Mouse (Mus musculus) WW6 (cell line): Measurements from ENCODE around the gene Cyp2c23.

ENCODE experiments used
- DNase-seq: peaks from one replicate; pipeline ENCODE4 v3.0.0-alpha.2; 2013; ENCODE audit warnings: low read depth, low spot score

Cyp2c23 gene

DNA sequence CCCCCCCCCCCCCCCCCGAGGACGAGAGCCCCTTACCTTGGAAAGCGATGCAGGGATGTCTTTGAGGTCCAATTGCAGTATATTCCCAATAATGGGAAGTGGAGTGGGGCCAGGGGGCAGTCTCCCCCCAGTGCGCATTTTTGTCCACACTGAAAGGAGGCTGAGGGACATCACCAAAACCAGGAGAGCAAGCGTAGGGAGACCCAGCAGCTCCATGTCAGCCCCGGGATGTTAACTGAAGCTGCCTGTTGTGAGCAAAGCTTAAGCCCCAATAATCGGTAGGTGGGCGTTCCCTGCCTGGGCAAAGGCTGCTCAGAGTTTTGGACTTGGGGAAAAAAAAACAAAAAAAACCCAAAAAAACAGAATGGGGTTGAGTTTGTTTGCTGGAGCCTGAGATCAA lies at the start of gene Cyp2c23:
TSS of gene Cyp2c23 (minus strand) at position 237 of the 400 bp plus-strand sequence.
- DNase-seq: no peak

DNA sequence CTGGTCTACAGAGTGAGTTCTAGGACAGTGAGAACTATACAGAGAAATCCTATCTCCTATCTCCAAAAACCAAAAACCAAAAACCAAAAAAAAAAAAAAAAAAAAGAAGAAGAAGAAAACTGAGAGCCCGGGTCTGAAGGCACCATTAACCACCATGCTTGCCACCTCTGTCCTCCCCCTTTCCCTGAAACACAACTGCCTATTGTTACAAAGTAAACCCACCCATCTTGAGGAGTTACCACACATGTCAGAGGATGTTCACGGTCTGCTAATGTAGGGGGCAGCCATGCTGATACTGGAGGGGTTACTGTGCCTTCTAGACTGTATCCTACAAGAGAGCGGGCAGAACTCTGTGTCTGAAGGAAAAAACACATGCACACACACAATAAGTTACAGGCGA lies 48.0 kb upstream of the Cyp2c23 start:
- DNase-seq: no peak

DNA sequence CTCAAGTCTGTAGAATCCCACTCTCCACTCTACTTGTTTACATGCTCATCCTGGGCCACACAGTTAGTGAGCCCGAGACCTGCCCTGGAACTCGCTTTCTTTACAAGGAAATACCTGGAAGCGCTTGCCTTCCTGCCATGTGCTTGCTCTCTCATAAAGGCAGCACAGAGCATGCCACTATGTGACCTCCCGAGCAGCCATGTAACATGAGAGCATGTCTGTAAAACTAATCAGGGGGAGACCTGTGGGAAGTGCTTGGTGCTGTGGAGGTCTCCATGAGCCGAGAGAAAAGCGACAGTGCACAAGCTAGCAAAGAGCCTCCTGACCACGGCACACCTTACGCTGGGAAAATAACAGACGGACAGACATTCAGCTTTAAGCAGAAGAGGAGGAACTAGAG lies 47.4 kb upstream of the Cyp2c23 start:
- DNase-seq: no peak

DNA sequence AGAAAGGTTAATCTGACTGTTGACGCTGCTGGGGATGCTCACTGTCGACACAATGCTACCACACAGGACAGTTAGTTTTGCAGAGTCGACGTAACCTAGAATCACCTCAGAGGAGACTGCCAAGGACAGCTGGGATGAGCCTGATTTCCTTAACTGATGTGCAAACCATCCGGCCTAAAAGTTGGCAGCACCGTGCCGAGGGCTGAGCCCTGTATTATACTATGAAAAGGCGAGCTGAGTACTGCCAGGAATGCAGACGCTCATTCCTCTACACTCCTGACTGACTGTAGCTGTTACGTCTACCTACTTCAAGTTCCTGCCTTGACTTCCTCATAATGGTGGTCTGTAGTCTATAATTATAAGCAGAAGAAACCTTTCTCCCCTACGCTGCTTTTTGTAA lies 46.0 kb upstream of the Cyp2c23 start:
- no peak for DNase-seq

DNA sequence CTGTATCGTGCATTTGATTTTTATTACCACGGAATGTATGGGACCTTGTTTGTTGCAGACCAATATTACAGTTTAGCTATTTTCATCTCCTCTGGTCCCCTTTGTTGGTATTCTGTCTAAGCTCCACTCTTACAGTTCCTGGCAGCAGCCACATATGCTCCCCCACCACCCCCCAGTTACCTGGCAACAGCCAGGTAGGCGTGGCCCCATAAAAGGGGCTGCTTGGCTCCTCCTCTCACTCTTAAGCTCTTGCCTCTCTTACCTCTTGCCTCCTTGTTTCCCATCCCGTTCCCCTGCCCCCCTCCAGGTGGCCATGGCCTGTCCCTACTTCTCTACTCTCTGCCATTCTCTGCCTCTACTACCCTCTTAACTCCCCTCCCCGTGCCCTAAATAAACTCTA lies 42.2 kb upstream of the Cyp2c23 start:
- no peak for DNase-seq

DNA sequence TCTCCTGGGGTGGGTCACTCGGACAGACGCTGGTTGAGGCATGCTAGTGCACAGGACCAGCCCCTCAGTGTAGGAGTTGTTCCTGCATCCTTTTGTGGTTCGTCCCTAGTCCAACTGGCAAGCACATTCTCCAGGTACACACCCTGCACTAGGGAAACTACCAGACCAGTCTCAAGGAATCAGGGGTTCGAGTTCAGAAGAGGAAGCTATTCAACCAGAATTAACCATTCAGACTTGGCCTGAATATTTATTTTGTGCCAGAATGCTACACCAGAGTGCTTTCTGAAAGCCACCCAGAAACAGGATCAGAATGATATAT lies 40.9 kb upstream of the Cyp2c23 start:
- DNase-seq: no peak

DNA sequence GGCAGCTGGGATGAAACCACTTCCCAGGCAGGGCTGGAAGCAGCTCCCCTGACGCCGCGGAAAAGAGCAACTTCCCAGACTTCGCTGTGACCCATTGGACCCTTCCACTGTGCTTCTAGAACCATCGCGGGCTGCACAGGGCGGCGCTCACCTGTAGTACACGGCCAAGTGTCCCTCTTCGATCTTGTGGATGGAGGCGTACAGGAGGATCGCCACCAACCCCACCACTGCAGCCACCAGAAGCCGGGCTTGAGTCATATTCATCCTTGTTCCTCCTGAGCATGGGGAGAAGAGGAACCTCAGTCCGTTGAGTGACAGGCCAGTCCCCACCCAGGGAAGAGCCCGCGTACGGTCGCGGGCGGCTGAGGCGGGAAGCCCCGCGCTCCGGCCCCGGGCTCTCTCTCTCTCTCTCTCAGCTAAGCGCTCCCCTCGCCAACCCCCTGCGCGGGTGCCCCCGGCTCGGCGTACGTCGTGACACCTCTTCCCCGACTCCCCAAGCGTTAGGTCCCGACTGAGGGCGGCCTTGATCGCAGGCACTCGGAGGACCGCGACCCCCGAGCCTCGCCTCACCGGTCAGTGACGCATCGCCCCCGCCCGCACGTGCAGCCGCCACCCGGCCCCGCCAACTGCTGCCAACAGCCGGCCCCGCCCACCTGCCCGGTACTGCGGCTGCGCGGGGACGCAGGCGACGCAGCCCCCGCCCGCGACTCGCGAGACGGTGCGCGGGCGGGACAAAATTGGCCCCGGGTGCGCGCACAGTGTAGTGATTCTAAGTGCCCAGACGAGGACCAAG lies 40.3 kb upstream of the Cyp2c23 start, which contains the start of gene Erlin1:
TSS of gene Erlin1 (minus strand) at position 665 of the 793 bp plus-strand sequence.
- DNase-seq: peak; percentile 33

DNA sequence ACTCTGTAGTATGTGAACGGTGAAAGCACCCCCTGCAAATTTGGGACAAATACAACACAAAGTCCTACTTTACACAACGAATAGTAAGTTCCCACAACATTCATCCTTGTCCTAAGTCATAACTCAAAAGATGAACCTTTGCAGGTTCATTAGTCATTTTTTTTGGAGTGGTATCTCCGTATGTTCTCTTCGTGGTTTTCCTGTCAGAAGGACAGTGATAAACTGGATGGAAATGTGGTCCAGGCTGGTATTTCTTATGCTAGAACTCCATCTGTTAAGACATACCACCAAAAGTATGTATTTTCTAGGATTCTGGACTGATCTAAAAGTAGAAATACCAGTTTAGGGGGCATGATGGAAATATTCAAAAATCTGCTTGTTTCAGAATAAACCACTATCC lies 39.2 kb upstream of the Cyp2c23 start:
- no peak for DNase-seq

DNA sequence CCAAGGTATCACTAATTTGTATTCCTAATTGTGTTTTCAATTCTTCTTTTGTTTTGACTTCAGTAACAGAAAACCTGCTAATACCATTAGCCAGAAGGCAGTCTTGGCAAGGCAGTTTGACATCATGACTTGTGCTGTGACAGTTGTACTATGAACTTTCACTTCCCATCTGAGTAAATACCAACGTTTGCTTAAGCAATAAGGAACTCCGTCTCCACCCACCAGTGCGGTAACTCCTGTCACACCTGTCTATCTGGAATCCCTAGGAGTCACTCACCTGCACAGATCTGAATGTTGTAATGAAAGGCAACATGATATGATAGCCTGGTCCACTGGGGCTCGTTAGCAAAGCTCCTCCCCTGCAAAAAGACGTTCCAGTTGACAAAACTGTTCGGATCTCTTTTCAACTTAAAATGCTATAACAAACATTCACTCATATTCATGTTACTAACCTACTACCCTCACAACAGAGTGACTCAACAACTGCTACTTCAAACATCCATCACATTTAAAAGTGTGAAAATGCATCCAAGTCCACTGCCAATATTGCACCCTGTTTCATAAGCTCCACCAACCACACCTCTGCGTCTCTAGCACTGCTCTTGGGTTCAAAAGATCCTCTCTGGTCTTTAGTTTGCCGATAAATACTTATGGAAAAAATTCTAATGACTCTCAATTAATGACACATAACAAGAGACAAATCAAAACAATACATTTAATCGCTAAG lies 38.5 kb upstream of the Cyp2c23 start:
- DNase-seq: no peak

DNA sequence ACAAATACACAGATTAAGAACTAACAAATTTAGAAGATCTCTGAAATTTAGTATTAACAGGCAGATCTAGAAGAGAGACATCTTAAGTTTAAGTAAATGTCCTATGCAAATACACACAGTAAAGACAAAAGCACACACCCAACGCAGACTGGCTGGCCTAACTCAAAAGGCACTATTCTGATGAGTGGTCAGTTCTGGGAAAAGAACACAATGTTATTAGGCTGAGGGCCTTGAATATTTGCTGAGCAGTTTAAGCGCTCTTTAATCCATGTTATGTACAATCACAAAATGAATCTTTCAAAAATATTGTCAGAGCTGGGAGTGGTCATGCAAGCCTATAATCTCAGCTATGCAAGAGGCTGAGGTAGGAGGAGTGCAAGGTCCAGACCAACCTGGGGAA lies 35.7 kb upstream of the Cyp2c23 start:
- DNase-seq: no peak

DNA sequence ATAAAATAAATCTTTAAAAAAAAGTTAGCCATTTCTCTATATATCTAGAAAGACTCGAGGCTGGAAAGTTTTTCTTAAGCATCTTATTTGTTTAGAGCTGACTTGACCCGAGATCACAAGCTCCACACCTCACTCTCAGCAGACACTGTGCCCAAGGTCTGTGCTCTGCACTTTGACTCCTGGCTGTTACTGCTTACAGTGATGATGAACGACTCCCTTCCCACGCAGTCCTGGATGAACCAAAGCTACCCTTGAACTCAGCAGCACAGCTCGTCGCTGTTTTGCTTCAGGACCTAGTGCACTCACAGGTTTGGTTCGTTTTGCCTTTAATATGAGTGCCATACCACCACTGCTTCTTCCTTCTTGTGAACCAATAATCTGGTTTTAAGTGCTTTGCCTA lies 34.8 kb upstream of the Cyp2c23 start:
- no peak for DNase-seq

DNA sequence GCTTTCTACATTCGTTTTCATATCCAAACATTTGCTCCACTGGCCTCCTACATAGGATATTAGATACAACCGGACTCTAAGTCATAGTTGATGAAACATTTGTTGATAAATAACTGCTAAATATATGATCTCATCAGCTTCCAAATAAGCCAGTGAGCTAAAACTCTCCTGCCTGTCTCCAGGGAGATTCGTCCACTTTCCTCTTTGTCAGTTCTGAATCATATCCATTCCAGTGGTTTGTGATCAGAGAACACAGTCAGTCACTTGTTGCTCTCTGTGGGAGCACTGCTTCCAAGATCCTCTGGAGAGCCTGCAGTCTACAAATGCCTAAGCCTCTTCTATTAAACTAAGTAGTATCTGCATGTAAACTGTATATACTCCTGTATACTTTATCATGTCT lies 31.2 kb upstream of the Cyp2c23 start:
- DNase-seq: no peak

DNA sequence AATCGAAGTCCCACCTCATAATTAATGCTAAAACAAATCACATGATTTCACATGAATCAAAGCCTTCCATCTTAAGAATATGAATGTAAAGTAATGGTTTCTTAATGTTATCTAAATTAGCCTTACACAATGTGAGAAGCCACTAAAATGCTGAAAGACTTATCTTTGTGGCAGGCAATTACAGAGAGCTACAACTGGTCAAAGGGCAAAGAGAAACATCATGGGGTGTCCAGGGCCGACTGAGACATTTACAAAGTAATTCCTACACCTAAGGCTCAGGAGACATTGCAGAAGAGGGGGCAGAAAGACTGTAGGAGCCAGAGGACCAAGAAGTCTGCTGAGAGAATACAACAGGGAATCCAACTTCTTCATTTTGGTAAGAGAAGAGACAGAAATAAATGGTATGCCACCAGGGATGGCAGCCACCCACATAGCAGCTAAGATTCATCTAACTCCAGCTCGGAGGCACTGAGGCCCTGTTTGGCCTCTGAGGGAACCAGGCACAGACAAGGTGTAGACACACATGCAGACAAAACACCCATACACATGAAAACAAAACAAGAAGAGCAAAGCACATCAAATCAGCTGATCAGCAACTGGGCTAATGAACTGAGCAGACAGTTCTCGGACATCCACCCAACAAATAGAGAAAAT lies 26.3 kb upstream of the Cyp2c23 start:
- no peak for DNase-seq

DNA sequence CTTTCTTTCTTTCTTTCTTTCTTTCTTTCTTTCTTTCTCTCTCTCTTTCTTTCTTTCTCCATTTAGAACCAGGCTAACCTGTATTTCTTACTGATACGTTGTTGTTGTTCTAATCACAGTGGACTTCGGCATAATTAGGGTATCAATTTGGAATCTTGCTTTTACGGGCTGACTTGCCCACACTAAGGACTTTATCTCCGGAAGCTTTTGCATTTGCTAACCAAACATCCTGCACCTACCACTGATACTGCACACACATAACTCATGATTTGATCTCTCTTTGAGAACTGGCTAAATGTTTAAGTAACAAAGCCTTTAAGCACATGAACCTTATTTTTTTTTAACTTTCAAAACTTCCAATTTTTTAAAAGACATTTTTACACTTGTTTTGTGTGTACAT lies 21.4 kb upstream of the Cyp2c23 start:
- no peak for DNase-seq

DNA sequence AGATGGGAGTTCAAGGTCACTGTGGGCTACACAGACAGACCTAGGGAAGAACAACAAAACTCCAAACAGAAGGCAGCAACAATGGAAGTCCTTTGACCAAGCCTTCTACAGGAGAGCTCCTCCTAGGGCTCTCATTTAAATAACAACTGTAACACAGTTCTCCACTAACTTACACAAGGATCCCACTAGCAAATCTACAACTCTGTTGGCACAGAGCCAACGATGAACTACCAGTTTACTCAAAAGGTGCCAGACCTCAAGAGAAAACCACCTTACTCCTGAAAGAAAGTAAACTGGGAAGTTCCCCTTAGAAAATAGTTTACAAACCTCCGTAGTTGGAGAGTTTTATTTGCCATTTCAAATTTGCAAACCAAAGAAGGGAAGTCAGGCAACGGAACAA lies 20.3 kb upstream of the Cyp2c23 start:
- peak; percentile 43 for DNase-seq

DNA sequence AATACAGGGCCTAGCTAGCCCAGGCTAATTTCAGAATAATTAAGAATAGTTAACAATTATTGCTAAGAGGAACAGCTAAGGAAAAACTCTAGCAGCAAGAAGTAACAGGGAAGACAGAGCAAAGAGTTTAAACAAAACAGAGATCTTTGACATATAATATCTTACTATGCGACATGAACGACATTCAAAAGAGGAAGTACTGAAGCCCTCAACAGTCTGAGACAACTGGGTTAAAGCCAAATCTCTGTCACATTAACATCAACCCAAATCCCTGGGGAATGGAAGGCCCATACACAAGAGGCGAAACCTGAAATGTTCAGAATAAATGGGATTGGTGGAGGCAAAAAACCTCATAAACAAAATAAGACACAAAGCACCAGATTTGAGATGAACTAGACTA lies 16.8 kb upstream of the Cyp2c23 start:
- no peak for DNase-seq

DNA sequence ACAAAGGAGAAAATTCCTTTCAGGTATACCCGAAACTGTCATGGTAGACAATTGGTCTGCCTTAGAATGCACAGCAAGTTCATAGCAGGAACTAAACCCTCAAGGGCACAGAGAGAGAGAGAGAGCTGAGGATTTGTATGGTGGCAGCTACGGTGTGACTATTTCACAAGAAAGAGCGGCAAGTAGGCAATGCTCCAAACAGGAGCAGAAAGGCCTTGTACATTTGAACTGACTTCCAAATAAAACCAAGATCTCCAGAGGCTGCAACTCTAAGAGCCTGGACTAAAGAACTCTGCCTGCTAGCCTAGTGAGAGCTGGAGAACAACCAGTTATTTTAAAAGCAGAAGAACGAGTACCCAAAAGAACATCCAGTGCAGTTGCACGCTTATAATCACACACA lies 13.1 kb upstream of the Cyp2c23 start:
- no peak for DNase-seq

DNA sequence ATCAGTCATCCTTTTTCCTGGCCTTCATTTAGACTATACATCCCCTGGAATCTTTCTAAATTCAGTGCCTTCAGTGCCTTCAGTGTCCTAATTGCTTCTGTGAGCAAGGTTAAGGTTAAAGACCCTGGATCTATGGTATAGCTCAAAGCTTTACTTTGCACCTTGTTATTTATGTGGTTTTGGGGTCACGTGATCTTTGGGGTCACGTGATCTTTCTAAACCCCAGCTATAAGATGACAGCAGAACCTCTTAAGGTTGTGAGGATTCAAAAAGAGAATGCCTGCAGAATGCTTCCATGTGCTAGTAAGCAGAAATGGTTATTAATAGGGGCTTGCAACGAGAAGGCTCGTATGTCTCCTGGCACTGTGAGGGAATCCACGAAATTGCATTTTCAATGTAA lies 4.4 kb upstream of the Cyp2c23 start:
- DNase-seq: no peak

DNA sequence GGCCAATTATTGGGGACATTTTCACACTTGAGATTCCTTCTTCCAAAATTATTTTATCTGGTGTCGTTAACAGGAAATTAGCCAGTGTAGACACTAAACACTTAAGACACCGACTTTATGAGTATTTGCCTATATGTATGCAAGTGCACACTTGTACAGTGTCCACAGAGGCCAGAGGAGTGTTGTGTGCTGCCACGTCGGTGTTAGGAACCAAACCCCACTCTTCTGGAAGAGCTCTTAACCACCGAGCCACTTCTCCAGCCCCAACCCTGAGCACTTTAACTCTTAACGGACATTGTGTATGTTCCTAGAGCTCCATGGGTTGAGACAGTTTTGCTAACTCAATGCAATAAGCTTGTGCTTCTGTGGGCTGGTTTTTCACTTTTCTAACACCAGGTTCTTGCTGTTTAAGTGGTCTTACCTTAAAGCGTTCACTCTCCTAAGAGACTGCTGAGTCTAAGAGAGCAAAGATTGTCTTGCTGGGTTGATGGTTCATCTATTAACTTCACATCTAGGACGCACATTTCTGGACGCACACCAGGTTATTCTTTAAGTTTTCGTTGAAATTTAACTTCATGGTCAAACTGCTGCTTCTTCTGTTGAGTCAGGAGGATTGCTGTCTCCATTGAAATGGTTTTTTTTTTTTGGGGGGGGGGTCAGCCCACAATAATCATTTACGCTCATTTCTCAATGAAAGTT lies 3.2 kb upstream of the Cyp2c23 start:
- no peak for DNase-seq

DNA sequence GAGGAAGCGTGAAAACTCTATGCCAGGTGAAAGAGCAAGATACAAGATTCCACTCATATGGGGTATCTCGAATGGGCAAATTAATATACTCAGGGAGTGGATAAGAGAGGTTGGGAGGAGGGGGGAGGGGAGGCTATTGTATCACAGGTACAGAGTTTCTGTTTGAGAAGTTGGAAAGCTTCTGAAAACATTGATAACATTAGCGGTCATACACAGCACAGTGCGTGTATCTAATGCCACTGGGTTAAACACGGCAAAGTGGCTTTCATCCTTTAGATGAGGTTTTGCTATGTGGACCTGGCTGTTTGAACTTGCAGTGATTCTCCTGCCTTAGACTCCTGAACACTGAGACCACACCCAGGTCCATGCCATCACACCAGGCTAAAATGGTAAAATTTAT lies 1.0 kb upstream of the Cyp2c23 start:
- no peak for DNase-seq

DNA sequence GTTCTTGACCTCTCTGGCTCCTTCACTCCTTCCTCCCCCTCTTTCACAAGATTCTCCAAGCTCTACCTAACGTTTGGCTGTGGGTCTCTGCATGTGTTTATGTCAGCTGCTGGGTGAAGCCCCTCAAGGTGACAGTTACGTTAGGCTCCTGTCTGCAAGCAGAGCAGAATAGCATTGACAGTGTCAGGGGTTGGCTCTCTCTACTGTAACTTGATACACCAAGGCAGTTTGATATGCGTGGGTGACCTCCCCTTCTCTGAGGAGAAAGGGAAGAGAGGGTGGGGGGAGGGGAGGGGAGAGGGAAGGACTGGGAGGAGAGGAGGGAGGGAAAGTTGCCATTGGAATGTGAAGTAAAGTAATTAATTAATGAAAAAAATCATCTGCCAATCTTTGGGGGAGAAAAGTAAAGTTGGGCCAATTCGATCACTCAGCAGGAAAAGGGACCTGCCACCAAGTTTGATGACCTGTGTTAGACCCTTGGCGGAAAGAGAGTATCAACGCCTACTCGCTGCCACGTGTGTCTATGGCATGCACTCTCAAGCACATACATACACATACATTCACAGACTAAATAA lies 2.0 kb downstream of the Cyp2c23 start:
- DNase-seq: no peak
